Mouse (Mus musculus) brown adipose tissue, adult 24 weeks (tissue): ENCODE measurements at regions not wholly inside any gene's neighbourhood (a gene's known extent, or its start where the extent isn't known, plus 50 kb on each side); places are given as distances from the start of the nearest gene placed in this dataset.
"Not testable (repeated sequence)": the region's sequence is repeated elsewhere in the genome, so short reads cannot be mapped to it uniquely, and the experiment has no call there.

Experiments used
- H3K27ac ChIP-seq: fragments of 200-500 bp; replicated peaks from 2 replicates; pipeline ENCODE4 v1.5.1; 2012; ENCODE audit warnings: low read depth, mild to moderate bottlenecking, low read length
- H3K4me1 ChIP-seq: fragments of 200-500 bp; 2 replicates; pipeline ENCODE4 v1.6.1; 2012; ENCODE audit warnings: low read length, mixed read lengths; ENCODE audit not compliant: control insufficient read depth, insufficient read depth, insufficient read length
- H3K4me3 ChIP-seq: fragments of 200-500 bp; 2 replicates; pipeline ENCODE4 v1.5.1; 2012; ENCODE audit warnings: low read depth, mild to moderate bottlenecking, low read length, moderate library complexity; ENCODE audit not compliant: insufficient read depth

DNA sequence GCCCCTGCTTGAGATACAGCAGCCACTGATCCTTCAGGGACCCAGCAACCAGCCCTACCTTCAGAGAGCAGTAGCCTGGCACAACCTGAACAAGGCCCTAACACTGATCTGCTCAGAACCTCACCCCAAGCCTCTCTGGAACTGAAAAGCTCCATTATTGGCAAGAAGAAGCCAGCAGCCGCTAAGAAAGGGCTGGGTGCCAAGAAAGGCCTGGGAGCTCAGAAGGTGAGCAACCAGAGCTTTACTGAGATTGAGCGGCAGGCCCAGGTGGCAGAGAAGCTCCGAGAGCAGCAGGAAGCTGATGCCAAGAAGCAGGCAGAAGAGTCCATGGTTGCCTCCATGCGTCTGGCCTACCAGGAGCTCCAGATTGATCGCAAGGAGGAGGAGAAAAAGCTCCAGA, 74.4 kb upstream of the Oxtr start:
- H3K4me3 ChIP-seq, H3K4me1 ChIP-seq, H3K27ac ChIP-seq: not testable (repeated sequence)

- H3K4me1 ChIP-seq, H3K4me3 ChIP-seq, H3K27ac ChIP-seq: not testable (repeated sequence)
Observed at GRCm38 (mm10) chr6:112563659-112564058, 73.9 kb upstream of the Oxtr start.

GRCm38 (mm10) chr6:112562039-112562438, 72.3 kb upstream of the Oxtr start:
- Histone ChIP-seq H3K27ac (no peak overlapping the region), H3K4me1 (peaks cover 1% of the 10 kb centered on the region; the same call in 1 of the 2 replicates), H3K4me3 (no peak overlapping the region)

- no peak overlapping the region for H3K27ac ChIP-seq
- peaks cover 3% of the 10 kb centered on the region; the same call in 1 of the 2 replicates for H3K4me1 ChIP-seq
- no peak overlapping the region for H3K4me3 ChIP-seq
Observed at GRCm38 (mm10) chr6:112561568-112561967, 71.8 kb upstream of the Oxtr start.

GRCm38 (mm10) chr6:112559549-112559948, 69.8 kb upstream of the Oxtr start:
- no peak overlapping the region for H3K4me3 ChIP-seq
- H3K27ac ChIP-seq: no peak overlapping the region
- peaks cover 8% of the 10 kb centered on the region; the same call in 1 of the 2 replicates for H3K4me1 ChIP-seq

DNA sequence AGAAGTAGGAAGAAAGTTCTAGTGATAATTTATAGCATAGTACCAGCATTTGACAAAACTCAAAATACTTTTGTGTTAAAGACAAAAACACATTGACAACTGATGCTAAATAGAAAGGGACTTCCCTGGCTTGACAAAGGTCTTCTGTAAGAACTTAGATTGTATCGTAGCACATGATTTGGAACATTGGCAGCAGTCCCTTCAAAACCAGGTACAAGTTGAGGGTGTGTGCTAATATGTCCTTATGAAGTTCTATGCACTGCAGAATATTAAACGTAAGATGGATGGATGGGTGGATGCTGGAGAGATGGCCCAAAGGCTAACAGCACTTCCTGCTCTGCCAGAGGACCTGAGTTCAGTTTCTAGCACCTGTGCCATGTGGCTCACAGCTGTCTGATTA, 67.8 kb upstream of the Oxtr start:
- Histone ChIP-seq H3K4me1 (peaks cover 15% of the 10 kb centered on the region; the same call in 1 of the 2 replicates), H3K27ac (peak overlapping the region; percentile 88; the same call in 1 of the 2 replicates), H3K4me3 (no peak overlapping the region)

DNA sequence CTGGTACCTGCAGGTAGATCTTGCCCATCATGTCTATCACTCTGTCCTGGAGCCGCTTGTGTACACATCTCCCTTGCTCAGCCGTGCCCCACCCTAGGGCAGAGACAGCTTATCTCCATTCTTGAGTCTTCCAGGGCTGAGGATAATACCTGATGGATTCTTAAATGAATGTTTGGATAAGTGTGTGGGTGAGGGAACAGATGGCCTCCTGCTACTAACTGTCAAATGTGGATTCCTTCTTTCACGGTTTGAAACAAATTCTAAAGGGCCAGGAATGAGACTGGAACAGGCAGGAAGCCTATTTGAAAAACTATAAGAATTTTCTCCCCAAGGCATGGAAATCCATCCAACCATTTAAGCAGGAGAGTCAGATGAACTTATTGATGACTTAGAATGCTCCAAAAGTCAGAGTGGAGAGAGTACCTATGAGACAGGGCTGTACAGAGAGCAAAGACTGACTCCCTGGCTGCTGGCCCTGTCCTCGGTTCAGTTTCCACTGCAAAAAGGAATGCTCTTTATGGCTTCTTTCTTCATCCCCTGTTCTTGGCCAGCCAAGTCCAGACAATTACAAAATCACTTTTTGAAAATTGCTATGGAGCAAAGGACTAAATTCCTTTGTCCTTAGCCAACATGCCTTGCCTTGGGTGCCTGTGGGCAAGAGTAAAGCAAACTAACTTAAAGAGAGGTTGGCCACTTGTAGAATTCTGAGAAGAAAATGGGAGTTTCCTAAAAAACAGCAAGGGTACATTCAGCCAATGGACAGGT, 66.8 kb upstream of the Oxtr start:
- peak overlapping the region; percentile 88 for H3K27ac ChIP-seq
- peaks cover 15% of the 10 kb centered on the region; the same call in 1 of the 2 replicates for H3K4me1 ChIP-seq
- no peak overlapping the region for H3K4me3 ChIP-seq

DNA sequence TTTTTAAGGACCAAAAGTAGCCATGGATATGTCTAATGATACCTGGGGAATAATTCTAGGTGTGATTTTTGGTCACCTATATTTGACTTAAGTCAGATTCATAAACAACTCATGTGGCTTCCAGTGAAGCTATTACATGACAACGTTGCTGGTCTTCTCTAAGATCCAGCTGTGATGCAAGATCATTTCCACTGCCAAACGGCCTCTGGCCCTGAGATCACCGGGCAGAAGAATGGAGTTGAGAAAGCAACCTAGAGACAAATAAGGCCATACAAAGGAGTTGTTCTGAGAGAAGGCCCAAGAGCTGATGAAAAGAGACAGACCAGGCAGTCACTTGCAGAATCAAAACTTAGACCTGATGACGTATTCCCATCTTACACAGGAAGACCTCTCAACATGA, 64.3 kb upstream of the Oxtr start:
- Histone ChIP-seq H3K4me1 (peaks cover 15% of the 10 kb centered on the region; the same call in 1 of the 2 replicates), H3K27ac (peak overlapping the region; percentile 37), H3K4me3 (no peak overlapping the region)

- H3K4me1 ChIP-seq: peaks cover 15% of the 10 kb centered on the region; the same call in 1 of the 2 replicates
- peak overlapping the region; percentile 53; the same call in 1 of the 2 replicates for H3K27ac ChIP-seq
Observed at GRCm38 (mm10) chr6:112553231-112553920, 63.6 kb upstream of the Oxtr start.

DNA sequence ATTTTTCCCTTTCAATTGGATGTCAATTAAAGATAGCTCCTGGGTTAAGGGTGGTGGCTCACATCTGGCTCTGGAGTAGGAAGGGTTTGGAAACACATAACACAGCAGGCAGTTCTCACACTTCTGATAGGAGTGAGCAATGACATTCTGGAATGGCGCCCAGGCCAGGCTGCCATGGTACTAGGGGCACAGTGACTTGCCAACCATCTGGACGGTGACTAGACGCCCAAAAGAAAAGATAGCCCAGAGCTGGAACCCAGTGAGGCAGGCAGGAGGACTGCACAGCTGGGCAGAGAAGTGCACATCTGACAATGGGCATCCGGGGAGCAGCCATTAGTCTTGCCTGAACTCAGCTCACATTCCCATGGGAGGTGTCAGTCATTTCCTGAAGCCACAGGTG, 62.8 kb upstream of the Oxtr start:
- H3K27ac ChIP-seq: no peak overlapping the region

More at GRCm38 (mm10) chr6:112553231-112553920, 63.6 kb upstream of the Oxtr start:
- no peak overlapping the region for H3K4me3 ChIP-seq

GRCm38 (mm10) chr6:112551298-112551697, 61.6 kb upstream of the Oxtr start:
- Histone ChIP-seq H3K4me1 (peaks cover 12% of the 10 kb centered on the region; the same call in 1 of the 2 replicates), H3K4me3 (no peak overlapping the region), H3K27ac (no peak overlapping the region)

More for the DNA sequence above, 62.8 kb upstream of the Oxtr start:
- H3K4me3 ChIP-seq: no peak overlapping the region
- H3K4me1 ChIP-seq: peaks cover 15% of the 10 kb centered on the region; the same call in 1 of the 2 replicates

DNA sequence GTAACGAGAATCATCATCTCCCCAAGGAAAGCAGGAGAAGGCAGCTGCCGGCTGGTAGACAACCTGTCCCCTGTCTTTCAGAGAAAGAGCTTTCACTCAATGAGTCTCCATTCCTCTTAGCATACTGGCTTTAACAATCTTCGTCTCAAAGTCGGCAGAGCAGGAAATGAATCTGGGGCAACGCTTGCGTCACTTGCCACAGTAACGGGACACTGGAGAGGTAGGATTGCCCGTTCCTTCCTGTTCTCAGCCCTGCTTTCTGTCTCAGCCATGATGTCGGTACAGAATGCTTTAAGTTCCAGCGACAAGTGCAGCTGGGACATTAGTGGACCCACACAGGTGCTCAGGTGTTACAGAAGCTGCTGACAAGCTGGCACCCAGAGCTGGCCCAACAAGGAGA, 57.5 kb upstream of the Oxtr start:
- Histone ChIP-seq H3K27ac (no peak overlapping the region), H3K4me3 (no peak overlapping the region), H3K4me1 (no peaks in the 10 kb centered on the region)

DNA sequence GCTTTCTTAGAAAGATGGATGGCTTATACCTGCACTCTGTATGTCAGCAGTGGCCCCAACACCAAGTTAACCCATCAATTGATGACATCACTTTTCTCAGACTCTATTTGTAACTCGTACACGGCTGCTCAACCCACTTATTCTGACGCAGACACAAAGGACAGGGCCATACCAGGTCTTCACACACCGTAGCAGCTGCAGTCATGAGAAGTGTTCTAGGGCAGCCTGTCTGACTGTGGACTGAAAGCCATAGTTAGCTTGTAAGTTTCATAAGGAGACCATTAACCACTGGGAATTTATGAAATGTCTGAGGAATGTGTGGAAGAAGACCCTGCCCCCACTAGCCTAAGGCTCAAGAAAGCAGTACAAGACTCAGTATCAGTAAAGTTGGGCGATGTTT, 56.3 kb upstream of the Oxtr start:
- no peaks in the 10 kb centered on the region for H3K4me1 ChIP-seq
- H3K4me3 ChIP-seq: no peak overlapping the region
- no peak overlapping the region for H3K27ac ChIP-seq

- no peaks in the 10 kb centered on the region for H3K4me1 ChIP-seq
- H3K27ac ChIP-seq: 0 out of 2 replicates have a peak overlapping the region, but pooled peaks have one; percentile 5
- H3K4me3 ChIP-seq: no peak overlapping the region
Observed at GRCm38 (mm10) chr6:112544315-112544714, 54.6 kb upstream of the Oxtr start.

GRCm38 (mm10) chr6:112542692-112543091, 52.9 kb upstream of the Oxtr start:
- Histone ChIP-seq H3K27ac (no peak overlapping the region), H3K4me3 (no peak overlapping the region), H3K4me1 (no peaks in the 10 kb centered on the region)
